Mouse (Mus musculus) lung, postnatal 10 days (tissue): ENCODE results near the gene Tmem209.

Experiments used
- DNase-seq: peaks from one replicate; pipeline ENCODE4 v3.0.0; 2021

The Tmem209 gene

DNA sequence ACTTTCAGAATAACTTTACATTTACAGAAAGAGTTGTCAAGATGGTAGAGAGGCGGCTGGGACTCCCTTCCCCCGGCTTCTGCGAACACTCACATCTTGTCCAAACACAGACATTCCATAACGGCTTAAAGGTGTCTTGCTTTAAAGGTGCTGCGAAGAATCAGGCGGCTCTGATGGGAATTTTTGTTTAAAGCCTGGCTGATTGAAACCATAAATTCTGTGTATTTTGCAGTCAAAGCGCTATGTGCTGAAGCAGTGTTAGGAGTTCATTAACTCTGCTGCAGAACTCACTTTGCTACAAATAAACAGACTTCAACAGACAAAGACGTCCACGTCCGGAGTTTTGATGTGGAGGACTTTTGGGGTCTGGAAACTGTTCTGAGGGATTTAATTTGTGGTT lies 28.7 kb upstream of the Tmem209 start:
- no peak for DNase-seq

DNA sequence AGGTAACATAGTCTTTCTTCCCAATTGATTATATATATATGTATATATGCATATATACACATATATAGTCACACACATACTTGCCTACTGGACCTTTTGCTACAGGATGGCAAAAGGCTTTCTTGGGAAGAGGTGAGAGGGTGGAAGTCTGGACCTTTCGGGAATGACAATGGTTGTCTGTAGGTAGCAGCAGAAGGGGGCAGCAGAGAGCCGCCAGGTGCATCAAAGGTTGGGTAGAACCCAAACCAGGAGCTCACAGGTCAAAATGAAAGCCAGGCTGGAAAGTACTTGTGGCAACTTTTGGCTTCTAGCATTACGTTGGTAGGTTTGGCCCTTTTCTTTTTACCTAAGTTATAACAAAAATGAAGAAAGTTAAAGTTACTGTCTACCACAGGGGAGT lies 25.8 kb upstream of the Tmem209 start:
- peak; percentile 46 for DNase-seq

DNA sequence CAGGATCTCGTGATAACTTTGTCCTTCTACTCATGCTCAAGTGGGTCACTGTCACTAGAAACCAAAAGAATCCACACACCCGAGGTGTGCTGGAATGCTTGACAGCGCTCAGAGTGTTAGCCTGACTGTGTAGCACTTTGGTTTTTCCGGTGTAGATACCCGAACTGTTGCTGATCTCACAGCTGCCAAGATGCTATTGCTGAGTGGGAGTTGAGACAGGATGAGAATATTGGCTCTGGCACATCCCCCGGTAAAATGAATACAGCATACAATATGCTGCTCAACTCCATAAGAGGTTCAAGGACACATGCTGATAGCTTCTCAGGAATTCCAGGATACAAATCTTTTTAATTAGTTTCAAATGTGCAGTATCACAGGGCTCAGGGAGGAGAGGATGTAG lies 19.2 kb upstream of the Tmem209 start:
- no peak for DNase-seq

DNA sequence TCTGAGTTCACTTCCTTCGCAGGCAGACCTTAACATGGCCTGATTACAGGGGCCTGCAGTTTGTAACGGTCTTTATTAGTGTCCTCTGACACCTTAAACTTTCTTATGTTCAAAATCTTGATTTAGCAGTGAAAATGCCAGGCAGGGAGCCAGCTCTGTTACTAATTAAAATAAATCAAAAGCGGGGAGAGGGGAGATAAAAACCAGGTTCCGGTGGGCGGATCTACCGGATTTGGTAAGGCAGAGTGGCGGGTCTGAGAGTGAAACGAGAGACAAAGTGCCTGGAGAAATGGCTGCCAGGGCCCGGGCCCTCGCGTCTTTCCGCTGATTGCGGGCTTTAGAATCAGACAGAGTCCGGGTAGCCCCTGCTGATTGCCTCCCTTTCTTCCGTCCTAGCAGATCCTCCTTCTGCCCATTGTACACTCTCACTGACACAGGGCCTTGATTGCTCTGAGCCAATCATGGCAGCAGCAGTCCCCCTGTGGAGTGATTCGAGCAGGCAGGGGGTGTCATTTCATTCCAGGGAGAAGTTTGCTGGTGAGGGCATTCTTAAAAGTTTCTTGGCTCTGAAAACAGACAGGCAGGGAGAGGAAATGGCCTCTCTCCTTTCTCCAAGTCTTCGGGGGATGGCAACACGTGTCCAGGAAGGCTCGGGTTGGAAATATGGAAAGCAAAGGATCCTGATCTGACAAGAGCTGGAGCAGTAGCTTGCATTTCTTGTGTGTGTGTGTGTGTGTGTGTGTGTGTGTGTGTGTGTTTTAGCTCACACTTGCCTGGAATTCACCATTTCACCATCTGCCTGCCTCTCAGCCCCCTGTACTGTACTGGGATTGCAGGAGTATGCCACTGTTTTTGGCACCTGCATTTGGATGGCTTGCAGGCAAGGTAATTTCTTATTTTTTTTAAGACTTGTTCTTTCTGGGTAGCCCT lies 17.3 kb upstream of the Tmem209 start:
- peak; percentile 48 for DNase-seq

DNA sequence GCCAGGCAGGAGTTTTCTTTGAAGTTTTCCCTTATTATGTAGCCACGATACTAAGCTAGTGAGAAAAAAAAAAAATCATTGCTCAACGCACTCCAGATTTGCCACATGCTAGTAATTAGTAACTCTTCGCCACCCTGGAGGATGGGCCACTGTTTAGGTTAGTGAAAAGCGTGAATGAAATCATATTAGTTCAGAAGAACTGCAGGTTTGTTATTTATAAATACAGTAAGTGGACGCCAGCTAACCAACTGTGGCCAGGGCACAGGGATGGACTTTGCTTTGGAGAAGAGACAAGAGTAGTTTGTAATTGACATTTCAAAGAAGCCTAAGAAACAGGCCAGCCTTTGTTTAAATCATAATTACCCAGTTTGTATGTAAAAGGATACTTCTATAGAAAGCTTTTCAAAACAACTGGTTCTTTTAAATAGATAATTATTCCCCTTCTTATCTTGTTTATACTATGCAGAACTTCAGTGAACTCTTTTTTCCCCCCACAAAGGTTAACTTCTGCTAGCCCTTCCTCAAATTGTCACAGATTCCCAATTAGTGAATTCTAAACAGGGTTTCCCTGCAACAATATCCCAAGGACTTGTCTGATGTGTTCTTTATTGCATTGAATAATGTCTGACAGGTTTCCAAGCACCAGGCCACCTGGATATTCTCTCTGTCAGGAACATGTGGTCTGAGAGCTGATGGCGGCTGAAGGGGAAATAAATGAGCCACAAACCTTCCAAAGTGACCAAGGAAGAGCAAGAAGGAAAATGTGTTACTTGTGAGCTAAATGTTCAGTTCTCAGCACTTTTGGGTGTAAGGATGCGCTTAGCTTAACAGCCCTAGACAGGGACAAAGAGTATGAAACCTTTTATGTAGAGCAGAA lies 16.1 kb upstream of the Tmem209 start:
- DNase-seq, result no peak

DNA sequence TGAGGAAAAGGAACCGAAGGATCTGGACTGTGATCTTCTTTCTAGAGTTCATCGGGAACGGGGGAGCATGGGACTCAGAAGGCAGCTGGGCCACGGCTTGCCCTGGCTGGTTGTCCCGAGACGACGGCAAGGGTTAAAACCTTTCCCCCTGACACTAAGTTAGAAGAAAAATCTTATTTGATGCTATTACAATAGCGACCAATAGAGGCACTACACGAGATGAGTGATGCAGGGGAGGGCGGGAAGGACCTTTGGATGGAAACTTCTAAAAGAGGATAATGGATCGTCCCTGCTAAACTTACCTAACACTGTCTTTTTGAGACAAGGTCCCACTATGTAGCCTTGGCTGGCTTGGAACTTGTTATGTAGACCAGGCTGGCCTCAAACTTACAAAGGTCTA lies 10.8 kb upstream of the Tmem209 start:
- no peak for DNase-seq

DNA sequence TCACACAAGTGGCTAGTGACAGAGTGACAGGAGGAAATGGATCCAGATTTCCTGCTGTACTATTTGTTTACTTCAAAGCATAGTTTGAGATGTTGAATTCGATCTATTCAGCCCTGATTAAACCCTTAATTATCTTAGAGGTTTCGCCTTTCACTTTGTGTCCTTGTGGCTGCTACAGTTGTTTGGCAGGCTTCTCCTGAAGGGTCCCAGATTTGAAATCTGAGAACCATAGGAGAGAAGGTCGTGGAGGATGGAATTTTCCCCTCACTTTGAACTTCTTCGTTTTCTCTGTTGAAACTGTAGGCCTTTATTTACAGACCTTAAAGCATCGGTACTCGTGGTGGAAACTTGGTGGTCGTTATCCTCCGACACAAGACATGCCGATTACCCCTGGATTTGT lies 4.7 kb upstream of the Tmem209 start:
- DNase-seq, result no peak

DNA sequence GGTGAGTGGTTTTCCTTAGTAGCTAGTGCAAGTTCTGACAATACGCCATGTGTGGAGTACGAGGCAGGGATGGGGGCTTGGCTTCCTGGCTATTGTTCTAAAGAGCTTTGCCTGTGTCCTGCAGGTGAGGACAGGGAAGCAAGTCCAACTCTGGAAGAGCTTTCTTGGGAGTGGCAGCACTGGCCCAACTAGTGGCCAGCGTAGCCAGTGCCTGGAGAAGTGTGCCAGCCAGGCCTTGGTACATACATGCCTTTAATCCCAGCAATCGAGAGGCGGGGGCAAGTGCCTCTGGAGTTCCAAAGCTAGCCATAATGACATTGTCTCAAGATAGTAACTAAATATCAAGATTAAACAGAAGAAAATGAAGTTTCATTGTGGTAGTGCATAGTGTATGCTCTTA lies 708 bp upstream of the Tmem209 start:
- peak; percentile 7 for DNase-seq

DNA sequence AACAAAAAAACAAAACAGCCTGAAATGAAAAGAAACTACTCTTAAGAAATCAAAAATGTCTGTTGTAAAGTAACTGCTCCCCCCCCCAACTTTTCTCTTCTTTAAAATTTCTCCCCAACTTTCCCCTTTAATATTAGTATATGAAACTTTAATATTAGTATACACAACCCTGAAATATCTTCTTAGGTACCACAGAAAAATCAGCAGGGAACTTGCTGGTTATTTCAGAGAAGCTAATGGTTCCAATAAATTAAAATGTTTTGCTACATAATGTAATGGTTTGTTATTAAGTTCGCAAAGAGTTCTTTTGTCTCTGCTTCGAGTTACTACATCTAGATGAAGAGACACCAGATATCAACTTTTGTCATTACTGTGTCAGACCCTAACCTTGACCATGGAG lies 759 bp downstream of the Tmem209 start:
- DNase-seq, result no peak

DNA sequence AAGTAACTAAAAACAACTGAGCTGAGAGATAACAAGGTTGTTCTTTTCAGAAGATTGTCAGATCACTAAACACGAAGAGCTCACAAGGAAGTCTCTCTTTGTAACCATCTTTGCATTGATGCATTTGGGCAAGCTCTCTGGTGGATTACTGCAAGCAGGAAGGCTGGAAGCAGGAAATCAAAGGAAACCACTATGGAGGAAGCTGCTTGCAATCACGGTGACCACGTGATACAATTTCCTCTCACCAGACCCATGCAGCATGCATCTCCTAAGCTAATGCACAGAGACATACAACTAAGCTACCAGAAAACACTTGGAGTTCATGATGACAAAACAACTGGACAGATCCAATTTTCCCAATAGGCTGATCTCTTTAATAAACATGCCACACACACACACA lies 10.5 kb downstream of the Tmem209 start:
- no peak for DNase-seq

DNA sequence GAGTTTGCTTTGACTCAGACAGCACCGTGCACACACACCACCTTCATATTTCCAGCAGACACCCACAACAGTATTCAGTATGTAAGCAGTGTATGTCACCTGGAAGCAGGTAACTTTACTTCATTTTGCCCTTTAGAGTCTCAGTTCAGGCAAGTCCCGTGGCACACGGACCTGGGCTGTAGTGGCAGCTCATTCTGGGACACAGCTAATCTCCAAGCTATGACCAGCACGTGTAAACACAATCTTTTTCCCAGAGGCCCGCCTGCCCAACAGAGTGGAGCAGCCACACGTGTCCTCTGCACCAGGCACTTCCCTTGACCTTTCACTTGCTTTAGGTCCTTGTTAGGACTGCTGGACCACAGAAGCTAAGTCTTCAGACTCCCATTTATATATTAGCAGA lies 23.1 kb downstream of the Tmem209 start:
- DNase-seq, result no peak

DNA sequence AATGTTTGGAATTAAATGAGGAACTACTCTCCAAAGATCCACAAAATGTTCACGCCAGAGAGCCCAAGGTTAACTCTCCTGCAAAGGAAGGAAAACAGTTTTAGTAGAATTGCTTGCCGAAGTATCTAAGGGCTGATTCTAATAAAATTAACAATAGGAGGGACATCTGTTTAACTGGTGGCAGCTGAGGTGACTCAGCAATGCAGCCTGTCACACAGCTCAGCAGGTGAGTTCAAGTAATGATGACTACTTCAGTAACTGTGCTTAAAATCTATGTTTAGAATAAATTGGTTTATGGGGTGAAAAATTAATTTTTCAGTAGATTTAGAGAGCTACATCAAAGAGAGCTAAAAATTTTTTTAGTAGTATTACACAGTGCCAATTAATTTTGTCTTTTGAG lies 26.7 kb downstream of the Tmem209 start:
- no peak for DNase-seq

DNA sequence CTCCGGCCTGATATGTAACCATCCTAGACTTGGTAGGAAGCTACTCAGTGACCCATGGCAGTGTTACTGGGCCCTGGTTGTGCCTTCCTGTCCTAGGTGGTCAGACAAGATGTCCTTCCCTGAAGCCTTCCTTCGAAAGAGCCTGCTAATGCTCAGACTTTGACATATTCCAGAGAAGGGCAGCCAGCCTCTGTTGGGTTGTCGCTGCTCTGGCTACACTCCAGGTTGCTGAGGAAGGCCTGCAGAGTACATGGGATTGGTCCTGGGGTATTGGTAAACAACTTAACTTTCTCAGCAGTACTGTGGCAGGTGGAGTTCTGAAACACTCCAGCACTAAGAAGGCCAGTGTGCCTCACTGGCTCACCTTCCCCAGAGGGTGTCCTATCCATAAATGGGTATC lies 30.2 kb downstream of the Tmem209 start:
- no peak for DNase-seq

DNA sequence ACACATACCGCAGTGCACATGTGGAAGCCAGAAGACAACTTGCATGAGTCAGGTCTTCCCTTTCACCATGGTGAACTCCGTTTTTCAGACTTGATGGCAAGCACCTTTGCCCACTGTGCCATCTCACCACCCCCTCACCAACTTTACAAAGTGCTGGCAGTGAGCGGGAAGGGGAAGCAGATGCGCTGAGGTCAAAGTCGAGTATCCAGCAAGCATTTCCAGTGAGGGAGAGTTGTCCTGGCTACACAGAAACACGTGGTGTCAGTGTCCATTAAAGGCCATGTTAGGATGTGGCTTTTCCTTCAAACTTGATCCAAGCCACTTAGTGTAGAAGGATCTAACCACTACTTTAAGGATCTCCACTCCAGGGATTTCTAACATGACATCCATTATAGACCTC lies 31.8 kb downstream of the Tmem209 start:
- DNase-seq, result no peak

DNA sequence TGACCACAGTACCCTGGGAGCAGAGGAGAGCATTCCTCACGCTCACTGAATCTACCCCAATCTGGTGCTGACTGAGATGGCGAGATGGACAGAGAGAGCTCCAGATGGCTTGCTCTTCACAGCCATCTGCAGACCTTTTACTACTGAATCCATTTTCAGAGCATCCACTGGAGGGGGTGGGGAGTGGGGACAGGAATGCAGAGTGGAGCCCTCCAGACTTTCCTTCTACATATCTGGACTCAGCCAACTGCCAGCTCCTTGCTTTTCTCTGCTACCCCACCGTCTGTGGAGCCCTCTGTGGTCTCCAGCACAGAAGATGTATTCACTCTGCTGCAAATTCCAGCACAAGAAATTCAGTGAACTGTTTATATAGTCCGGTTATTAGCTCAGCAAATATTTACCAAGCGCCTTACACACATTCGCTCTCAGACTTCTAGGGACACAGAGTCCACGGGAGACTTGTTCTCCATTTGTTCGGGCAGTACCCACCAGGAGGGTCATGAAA lies 32.3 kb downstream of the Tmem209 start:
- DNase-seq, result no peak

DNA sequence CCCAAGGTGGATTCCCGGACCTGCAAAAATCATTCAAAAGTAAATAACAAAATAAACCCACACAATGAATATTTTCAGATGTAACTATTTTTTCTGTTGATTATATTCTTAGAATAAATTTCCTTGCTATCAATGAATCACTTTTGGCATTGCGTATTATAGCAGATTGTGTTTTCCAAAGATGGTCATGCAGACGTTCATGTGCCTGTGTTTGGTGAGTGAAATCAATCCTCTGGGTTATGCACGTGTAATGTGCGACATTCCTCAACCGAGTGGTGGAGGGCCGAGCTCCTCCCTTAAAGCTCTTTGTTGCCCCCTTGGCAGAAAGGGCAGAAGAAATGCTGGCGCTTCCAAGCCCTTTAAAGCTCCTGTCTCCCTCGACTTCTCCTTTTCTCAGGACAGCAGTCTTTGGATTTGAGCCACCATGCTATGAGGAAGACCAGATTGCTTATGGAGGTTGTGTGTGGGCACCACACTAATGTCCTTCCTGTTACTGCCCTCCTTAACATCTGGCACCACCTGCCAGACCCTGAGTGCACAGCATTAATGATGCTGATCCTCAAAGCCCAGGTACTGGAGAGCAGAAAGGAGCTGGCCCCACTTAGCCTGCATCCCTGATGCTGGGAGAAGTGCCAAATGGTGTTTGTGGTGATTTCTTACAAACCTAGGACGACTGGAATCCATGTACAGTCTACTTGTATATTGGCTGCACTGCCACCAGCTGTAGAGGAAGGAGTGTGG lies 33.4 kb downstream of the Tmem209 start:
- DNase-seq, result no peak

DNA sequence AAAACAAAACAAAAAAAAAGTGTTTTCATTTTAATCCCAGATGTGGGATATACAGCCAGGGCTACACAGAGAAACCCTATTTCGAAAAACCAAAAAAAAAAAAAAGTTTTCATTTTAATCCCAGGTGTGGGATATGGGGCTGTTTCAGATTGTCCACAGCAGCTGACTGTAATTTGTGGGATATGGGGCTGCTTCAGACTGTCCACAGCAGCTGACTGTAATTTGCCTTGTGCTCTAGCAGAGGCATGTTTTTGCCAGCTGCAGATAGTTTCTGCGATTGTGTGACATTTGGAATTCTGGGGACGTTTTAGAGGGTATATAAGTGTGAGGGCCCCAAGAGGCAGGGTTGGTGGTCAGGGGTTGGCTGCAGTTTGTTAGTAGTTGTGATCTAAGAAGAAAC lies 37.9 kb downstream of the Tmem209 start:
- DNase-seq, result no peak

DNA sequence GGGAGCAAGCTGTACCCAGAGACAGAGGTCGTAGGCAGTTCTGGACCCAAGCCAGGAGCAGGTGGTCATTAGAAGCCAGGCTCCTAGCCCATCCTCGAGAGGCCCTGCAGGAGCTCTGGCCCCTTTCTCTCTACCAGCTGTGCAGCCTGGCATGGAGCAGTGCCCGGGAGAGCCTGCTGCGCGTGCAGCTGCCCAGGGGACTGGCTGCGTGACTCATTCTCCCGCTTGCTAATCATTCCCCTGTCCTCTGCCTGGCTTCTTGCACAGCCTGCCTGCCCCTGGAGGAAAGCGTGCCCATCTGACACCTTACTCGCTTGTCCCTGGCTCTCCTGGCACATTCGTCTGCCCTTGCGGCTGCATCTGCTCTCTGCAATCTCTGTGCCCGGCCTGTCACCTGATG lies 40.2 kb downstream of the Tmem209 start:
- no peak for DNase-seq

DNA sequence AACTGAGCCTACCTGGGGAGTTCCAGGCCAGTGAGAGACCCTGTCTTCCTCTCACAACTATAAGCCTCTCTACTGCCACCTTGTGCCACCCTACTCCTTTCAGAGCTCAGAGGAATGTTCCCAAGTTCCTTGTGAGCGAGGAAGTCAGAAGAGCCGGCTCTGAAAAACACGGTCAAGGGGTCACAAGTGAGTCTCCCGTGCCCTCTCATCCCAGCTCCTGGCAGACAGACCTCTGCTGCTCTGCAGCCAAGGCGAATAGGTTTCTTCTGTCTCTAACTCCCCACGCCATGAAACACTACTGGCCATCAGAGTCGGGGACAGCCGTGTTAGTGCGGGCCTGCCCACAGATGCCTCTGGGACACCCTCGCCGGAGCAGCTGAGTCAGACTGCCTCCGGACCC lies 40.9 kb downstream of the Tmem209 start:
- peak; percentile 75 for DNase-seq

DNA sequence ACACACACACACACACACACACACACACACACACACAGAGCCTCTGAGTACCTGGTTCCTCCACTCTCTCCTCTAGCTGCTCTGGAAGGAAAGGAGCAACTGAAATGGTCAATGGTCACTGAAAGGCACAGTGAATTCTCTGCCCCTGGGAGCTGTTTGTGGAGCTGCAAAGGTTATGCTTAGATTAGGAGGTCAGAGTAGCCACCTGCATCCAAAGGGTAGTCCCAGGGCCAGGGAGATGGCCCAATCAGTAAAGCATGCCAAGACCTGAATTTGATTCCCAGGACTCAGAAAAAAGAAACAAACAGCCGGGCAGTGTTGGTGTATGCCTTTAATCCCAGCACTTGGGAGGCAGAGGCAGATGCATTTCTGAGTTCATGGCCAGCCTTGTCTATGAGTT lies 41.5 kb downstream of the Tmem209 start:
- DNase-seq, result no peak

DNA sequence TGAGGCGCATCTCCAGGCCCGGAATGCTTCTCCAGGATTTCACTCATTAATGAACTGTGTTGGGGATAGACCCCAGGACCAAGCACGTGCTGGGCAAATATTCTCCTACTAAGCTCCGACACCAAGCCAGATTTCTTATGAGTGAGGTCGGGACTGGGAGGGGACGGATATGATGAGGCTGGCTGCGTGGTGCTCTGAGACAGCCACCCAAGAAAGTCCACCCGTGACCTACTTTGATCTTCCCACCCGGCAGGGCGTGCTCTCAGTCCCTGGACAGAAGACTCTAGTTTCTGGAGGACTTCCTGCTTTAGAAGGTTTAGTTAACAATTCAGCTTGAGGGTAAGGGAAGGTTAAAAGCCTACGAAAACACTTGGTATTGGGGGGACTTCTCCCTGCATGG lies 44.0 kb downstream of the Tmem209 start:
- no peak for DNase-seq

DNA sequence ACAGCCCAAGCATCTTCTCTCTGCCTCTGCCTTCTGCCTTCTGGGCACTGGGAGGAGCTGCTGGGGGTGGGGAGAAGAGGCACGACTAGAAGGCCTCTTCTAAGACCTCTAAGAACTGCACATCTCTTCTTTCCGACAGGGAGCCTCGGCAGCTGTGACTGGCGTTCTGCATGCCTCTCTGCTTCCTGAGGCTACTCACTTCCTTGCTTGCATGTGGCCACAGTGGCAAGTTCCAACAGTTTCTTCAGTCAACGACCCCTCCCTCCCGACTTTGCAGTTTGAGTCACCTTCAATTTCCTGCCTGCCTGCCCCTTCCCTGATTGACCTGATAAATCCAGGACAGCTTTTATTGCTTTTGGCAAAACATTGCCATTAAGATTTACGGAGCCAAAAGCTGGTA lies 46.8 kb downstream of the Tmem209 start:
- DNase-seq, result no peak

DNA sequence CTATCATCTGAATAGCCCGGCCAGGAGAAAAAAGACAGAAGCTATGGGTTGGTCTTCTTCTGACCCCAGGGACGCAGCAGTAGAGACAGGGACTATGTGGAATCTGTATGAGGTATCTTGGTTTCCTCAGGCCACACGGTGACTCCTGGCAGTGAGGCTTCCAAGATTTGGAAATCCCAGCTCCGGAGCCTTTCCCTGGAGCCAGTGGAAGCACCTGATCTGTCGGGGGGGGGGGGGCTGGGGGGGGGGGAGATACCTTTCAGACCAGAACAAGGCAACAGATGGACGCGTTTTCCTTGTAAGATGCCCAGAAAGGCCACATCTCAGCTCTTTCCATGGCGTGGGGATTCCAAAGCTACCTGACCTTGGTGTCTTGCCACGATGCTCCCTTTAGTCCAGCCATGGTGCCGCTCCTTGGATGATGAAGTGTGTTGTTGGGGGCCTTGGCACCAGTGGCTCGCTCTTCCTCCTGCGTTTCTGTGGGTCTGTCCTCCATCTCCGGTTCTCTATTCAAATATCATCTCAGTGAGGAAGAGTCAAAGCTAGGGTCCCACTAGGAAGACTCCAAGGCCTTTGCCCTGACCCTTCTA lies 47.7 kb downstream of the Tmem209 start:
- no peak for DNase-seq
